Mouse (Mus musculus): ENCODE measurements around the gene Dlec1.
A peak's percentile ranks its signal among the peaks of the same experiment; 100 is the strongest.

The Dlec1 gene

DNA sequence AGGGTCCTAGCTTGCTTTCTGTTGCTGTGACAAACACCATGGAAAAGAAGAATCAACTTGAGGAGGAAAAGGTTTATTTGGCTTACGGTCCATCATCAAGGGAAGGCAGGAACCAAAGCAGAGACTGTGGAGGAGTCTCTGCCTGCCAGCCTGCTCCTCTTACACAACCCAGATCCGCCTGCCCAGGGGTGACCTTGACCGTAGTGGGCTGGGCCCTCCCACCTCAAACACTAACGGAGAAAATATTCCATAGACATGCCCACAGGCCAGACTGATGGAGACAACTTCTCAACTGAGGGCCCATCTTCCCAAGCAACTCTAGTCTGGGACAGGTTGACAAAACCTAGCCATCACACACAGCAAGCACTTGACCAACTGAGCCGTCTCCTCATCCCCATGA, 39.8 kb downstream of the Dlec1 start:
- DNase-seq (ENCODE audit: low read depth, low spot score) = no peak

DNA sequence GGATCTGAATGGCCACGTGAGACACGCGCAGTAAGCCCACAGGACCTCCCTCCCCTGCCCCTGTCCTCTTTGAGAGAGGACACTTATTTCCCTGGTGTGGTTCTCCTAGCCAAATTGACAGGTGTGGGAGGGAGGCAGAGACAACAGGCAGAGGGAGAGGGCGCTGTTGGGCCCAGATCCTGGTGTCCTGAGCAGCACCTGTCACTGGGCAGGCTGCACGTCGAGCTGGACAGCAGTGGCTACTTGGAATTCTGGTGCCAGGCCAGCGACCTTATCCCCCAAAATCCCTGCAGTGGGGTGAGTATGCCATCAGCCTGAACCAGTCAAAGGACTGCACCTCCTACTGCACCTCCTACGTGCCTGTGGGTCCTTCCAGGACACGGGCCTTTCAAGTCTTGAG, 41.1 kb downstream of the Dlec1 start:
- DNase-seq (ENCODE audit: low read depth, low spot score) = no peak

DNA sequence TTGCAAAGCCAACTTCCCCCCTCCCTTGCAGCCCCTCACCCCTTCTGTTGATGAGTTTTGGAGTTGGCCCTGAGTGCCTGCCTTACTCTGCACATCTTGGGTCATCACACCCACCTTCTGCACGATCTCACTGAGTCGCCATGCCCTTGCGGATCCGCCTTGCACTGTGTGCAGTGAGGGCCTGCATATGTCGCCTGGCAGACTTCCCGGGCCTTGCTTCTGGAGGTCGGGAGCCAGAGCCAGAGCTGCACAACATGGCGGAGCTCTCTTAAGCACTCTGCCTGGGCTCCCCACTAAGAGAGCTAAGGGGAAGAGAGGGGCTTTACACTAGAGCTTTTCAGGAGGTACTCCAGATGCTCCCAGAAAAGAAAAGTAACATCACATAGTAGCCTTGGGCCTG, 42.4 kb downstream of the Dlec1 start:
- DNase-seq (ENCODE audit: low read depth, low spot score) = no peak

DNA sequence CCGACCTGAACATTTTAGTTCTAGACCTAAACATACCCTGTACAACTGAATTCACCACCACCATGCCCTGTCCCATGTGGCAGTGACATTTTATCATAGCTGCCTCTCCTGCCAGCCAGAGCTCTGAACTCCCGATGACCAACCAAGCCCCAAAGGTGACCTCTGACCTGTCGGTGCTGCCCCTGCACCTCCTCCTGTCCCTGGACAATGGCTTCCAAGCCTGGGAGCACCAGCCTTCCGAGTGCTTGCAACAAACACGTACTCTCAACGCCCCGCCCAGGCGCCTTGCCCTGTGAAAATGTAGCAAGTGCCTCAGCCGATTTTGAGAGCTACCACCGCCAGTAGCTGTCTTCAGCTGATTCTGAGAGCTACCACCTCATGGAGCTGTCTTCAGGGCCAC, 42.9 kb downstream of the Dlec1 start:
- DNase-seq (ENCODE audit: low read depth, low spot score) = no peak

DNA sequence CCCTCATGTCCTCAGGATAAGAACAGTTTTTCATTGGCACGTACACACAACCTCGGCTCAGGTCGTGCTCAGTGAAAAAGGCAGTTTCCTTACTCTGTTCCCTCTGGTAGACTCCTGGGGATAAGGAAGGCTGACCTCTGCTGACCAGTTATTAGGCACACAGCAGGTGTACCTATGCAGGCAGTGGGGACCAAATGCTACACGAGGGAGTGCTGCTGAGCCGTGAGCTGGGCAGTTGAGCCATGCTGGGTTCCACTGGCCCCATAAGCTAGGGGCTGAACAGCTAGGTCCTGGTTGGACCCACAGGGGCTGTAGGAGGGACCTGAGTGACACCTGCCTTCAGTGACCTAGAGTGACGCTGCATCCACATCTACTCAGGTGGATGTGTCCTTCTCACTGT, 43.4 kb downstream of the Dlec1 start:
- no peak for DNase-seq (ENCODE audit: low read depth, low spot score)

DNA sequence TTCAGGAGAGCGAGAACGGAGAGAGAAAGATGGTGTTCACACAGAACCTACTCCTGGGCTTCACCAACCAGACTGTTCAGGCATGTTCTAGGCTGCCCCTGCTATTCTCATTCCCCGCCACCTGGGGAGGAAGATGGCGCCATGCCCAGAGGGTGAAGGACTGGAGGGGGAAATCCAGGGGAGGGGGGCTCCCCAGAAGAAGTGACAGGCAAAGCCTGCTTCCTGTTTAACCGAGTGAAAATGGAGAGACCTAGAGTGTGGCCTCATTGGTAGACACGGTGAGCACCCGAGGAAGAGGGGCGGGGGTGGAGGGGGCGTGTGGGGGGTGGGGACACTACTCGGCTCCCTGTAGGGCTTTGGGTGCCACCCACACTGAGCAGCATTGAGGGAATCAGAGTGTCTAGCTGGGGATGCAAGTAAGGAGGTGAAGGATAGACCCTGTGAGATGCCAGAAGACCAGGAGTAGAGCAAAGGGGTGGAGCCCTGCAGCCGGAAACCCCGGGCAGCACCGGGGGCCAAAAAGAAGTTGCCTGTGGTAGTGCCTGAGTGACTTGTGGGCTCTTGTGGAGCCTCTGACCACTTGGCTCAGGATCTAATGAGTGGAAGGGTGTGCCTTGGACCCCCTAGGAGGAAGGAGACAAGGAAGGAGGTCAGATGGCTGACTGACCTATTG, 44.0 kb downstream of the Dlec1 start:
- no peak for DNase-seq (ENCODE audit: low read depth, low spot score)

DNA sequence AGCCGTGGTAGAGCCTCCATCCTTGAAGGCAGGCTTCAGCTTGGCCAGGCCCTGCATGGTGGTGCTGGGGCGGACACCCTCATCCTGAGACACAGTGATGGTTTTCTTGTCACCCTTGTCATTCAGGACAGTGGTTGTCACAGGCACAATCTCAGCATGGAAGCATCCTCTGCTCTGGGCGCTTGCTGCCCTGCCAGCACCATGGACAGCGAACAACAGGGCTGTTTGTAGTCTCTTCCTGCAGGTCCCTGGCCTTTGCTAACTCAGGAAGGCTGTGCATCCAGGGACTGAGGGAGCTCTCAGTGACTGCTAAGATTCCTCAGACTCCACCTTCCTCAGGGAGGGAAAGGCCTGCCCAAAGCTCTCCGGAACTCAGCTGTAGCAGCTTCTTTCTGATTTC, 47.3 kb downstream of the Dlec1 start:
- DNase-seq (ENCODE audit: low read depth, low spot score) = peak; percentile 82

DNA sequence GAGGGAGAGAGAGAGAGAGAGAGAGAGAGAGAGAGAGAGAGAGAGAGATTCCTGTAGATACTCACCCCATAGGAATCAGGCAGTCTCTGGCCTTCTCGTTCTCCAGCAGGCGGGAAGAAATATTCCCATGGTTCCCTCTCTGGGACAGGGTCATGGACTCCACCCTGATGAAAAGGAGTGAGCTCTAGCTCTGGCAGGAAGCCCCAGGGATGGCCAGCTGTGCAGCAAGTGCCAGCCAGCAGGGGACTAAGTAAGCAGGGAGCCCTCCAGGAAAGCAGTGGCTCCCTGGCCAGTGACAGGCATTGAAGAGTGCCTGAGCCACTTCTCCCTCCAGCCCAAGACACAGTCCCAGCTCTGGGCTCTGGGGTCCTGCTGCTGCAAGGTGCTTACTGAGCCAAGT, 49.5 kb downstream of the Dlec1 start:
- DNase-seq (ENCODE audit: low read depth, low spot score) = no peak

DNA sequence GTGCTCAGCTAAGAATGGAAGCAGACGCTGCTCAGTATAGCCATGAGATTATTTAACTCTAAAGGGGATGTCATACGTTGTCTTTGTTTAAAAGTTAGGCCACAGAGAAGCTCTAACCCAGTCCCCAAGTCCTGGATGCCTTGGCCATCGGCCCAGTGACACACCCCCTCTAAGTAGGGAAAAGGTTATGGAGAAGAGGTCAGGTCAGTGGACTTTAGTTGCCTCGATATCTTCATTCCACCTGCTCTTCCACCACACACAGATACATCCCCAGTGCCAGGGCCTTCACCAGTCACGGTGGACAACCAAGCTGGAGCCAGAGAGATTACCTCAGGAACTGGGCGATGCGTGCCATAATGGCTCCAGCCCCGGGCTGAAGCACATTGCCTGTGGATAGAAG, 53.1 kb downstream of the Dlec1 start:
- no peak for DNase-seq (ENCODE audit: low read depth, low spot score)

DNA sequence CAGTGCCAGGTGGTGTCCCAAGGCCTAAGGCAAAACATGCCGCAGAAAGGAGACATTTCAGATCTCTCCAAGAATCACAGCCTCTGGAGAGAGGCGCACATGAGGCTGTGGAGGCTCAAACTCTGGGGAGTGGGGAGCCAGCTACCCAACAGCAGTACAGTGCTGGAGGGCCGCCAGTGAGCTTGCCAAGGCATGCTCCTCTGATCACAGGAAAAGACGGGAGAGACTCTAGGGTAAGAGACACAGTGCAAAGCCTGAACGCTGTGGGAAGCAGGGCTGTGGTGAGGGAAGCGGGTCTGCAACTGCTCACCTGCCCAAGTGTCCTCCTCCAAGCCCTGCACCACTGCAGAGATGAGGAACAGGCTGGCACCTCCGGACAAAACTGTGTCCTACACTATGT, 53.5 kb downstream of the Dlec1 start:
- DNase-seq (ENCODE audit: low read depth, low spot score) = no peak

DNA sequence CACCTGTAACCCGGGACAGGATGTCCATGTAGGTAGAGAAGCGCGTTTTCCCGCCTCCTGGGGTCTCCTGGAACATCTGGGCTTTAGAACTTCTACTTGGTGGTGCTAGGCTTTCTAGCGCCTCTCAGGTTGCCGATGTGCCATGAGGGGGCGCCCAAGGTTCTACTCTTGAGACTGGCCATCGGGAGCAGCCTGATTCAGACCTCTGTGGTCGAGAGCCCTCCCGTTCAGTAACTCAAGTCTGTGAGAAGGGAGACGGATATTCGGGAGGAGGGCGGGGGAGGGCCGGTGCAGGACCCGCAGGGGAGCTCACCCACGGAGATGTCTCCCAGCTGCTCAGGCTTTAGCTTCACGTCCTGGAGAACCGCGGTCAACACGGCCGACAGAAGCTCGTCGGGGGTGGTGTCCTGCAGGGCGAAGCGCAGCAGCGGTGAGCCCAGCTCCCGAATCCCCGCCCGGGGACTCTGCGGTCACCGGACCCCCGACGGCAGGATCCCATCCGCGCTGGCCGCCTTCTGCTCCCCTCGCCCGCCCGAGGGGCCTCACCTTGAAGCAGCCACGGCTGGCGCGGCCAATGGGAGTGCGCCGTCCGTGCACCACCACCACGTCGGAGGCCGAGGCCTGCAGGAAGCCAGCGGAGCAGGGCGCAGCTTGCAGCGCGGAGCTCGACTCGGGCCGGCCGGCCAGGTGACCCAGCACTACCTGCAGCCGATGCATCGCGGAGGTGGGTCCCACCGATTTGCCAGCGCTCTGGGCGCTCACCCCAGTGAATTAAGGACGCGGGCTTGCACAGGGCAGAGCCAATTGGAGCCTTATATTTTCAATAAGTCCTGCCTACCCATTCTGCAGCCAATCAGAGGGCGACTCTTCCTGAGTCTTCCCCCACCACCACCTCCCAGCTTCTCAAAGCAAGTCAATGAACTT, 54.3 kb downstream of the Dlec1 start, which contains the start of gene Acaa1b:
Gene Acaa1b (minus strand): TSS at position 816 of the 924 bp plus-strand sequence.
- peak; percentile 82 for DNase-seq (ENCODE audit: low read depth, low spot score)

DNA sequence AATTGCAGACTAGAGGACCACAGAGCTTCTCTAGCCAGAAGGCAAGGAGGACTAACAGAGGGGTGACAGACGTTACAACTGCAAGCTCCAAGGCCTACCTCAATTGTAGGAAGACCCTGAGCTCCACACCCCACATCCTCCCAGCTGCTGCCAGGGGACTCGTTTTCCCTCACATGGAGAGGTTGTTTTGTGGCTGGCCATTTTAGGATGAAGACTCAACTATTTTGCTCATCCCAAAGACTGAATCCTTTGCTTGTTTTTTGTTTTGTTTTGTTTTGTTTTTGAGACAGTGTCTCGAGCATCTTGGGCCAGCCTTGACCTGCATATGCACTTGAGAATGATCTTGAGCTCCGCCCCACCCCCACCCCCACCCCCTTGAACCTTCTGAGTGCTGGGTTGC, 56.6 kb downstream of the Dlec1 start, which contains the start of gene Gm47289:
Gene Gm47289 (plus strand): TSS at position 301 of the 400 bp plus-strand sequence.
- DNase-seq (ENCODE audit: low read depth, low spot score) = no peak

DNA sequence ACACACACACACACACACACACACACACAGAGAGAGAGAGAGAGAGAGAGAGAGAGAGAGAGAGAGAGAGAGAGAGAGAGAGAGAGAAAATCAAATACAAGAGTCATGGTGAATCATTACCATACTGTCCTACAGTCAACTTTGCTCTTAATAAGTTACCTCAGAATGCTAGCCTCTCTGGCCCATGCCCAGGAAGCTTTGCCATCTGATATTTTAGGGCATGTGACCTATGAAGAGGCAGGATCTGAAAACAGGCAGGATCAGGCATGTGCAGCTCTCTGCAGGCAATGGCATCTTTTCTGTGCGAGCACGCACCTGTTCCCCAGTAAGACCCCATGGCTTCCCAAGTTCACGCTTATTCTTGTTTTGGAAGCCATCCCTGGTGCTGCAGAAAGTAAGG, 58.4 kb downstream of the Dlec1 start:
- no peak for DNase-seq (ENCODE audit: low read depth, low spot score)

DNA sequence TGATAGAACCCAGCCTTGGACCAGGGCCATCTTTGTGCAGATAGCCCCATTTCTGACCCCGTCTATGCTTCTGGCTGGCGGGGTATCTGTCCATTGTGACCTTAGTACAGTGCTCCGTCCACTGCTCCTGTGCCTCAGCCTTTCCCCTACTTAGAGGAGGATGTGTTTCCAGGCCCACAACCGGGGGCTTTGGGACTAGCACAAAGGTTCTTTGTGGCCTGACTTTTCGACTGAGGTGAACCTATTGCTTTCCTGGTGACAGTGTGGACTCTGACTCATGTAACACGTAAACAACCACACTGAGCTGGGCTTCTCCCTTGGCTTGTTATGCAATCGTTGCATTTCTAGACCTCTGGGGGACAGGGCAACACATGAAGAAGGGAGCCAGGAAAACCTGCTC, 62.5 kb downstream of the Dlec1 start:
- DNase-seq (ENCODE audit: low read depth, low spot score) = no peak

DNA sequence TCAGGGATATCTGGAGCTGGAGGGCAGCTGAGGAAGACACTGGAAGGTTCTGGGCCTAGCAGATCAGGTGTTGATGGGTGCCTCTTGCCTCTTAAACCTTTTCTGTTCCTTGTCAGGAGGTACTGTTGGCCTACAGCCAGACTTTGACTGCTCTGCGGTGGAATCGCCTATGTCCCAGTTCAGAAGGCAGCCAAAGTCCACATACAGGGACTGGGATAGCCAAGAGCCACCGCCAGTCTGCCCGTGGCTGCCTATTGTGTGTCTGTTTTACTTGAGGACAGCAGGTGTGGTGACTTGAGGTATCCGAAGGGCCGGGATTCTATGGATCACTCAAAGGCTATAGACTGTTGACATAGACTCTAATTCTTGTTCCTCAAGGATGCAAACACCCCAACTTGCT, 63.3 kb downstream of the Dlec1 start:
- DNase-seq (ENCODE audit: low read depth, low spot score) = no peak

DNA sequence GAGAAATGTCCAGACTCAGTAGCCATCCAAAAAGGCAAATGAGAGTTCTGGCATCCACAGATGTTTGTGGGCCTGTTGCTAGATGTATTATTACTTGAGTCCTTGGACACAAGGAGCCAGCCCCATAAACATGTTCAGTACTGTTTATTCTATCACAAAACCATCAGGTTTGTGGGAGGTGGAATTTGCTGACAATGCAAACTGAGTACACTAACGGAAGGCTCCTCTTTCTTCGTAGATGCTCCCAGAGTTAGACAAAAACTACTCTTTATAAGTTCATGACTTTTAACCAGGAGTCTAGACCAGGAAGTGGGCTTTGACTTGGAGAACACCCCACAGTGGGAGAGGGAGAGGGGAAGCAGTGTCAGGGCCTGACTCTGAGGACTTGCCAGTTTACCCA, 65.3 kb downstream of the Dlec1 start:
- no peak for DNase-seq (ENCODE audit: low read depth, low spot score)

DNA sequence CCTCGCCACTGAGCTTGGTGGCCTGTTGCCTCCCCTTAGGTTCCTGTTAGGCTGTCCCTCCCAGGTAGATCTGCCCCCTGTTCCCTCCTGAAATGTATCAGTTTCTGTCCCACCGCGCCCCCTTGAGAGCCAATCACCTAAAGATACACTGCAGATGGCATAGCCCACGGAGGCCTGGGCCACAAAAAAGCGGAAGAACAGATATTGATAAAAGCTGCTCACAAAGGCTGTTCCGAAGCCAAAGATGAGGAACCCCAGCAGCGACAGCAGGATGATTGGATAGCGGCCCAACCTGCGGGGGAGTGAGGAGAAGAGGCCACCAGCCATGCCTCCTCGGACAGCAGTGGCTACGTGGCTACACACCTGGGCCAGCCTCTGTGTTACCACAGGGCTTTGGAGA, 77.0 kb downstream of the Dlec1 start:
- DNase-seq (ENCODE audit: low read depth, low spot score) = no peak

DNA sequence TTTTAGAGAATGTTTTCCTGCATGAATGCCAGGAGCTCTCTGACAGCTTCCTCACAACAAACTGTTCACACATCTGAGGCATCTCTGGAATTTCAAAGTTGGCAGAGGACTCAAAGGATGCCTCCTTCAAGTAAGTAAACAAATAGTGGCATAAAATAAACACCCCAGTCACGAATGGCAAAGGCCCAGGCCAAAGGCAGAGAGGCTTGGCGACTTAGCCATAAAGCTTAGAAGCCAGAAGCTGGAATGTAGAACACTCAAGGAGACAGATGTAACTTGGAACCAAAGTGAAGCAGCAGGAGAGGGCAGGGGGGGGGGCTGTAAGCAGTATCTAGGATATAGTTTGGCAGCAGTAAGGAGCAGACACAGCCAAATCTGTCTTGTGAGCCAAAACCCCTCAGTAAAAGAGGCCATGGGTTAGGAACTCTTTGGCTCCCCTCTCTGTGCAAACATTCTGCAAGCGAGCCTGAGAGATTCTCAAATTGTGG, 79.0 kb downstream of the Dlec1 start:
- no peak for DNase-seq (ENCODE audit: low read depth, low spot score)

DNA sequence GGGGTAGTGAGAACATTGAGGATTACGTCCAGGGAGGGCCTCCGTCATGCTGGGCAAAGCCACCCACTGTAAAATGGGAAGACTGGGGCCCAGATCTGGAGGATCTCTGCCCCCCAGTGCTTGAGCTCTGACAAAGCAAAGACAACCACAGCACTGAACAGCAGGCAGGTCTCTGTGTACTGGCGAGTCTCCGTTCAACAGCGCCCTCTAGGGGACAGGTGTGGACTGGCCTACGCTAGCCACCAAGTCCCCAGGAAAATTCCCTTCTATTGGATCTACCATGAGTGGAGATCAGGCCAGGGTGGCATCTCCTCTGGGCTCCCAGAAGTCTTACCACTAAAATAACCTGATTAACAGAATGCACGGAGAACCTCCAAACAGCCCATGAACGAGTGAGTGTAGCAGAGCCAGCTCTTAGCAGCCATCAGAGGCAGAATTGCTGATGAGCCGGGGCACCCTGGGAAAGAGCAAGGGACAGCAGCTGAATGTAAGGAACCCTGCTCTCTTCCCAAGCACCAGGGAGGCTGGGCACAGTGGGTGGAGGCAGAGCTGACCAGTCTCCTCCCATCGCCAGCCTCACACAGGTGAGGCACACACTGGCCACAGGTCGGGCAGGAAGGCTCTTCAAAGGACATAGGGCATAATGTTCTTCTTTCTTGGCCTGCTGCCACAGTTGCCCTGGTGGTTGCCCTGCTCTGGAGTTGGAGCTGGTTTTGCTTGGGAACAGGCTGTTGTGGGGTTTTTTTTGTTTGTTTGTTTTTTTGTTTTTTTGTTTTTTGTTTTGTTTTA, 90.1 kb downstream of the Dlec1 start:
- DNase-seq (ENCODE audit: low read depth, low spot score) = peak; percentile 26

All from mesoderm, embryonic 11.5 days (tissue).